Mouse (Mus musculus) hindbrain, embryonic 12.5 days (tissue): Measurements from ENCODE around the gene Ei24. TPM values are rescaled to one million over a fixed set of nuclear protein-coding genes. Genes with fewer than 3 reads are reported as not detected.

Experiments used
- ATAC-seq: fragments of 200-750 bp; cut with Nextera tagmentation; 2 replicates; pipeline ENCODE4 v1.8.0; 2017; ENCODE audit warnings: moderate TSS enrichment; ENCODE audit not compliant: low FRiP score
- H3K27ac ChIP-seq: fragments of 300-500 bp; sonication (generic); 2 replicates; pipeline ENCODE4 v1.5.1; 2016; ENCODE audit warnings: mild to moderate bottlenecking
- H3K27me3 ChIP-seq: fragments of 300-500 bp; sonication (generic); 2 replicates; pipeline ENCODE4 v1.6.1; 2016; ENCODE audit warnings: mild to moderate bottlenecking
- H3K36me3 ChIP-seq: fragments of 300-500 bp; sonication (generic); 2 replicates; pipeline ENCODE4 v1.6.1; 2016; ENCODE audit warnings: mild to moderate bottlenecking
- H3K4me1 ChIP-seq: fragments of 300-500 bp; sonication (generic); 2 replicates; pipeline ENCODE4 v1.6.1; 2016
- H3K4me2 ChIP-seq: fragments of 300-500 bp; sonication (generic); replicated peaks from 2 replicates; pipeline ENCODE4 v1.6.1; 2016; ENCODE audit warnings: mild to moderate bottlenecking
- H3K4me3 ChIP-seq: fragments of 300-500 bp; sonication (generic); 2 replicates; pipeline ENCODE4 v1.5.1; 2016; ENCODE audit warnings: mild to moderate bottlenecking
- H3K9ac ChIP-seq: fragments of 300-500 bp; sonication (generic); 2 replicates; pipeline ENCODE4 v1.6.1; 2016; ENCODE audit warnings: mild to moderate bottlenecking, moderate library complexity
- H3K9me3 ChIP-seq: fragments of 300-500 bp; sonication (generic); replicated peaks from 2 replicates; pipeline ENCODE4 v1.6.1; 2016; ENCODE audit warnings: mild to moderate bottlenecking
- WGBS: fragments of 180-500 bp; shearing (Covaris S2); methylation state at CpG from one replicate; pipeline ENCODE4 v1.1.7; 2016; 5-methylcytosine and 5-hydroxymethylcytosine counted together
- polyA plus RNA-seq: library from polyadenylated mRNA; unstranded; fragments of >200 nt; fragmentation: Nextera tagmentation; extraction: Ambion mirVana; gene quantifications from 2 replicates; pipeline ENCODE4 v1.2.1, GENCODE M21; 2016

Ei24 gene
- 119 TPM in 2 replicates for polyA plus RNA-seq

DNA sequence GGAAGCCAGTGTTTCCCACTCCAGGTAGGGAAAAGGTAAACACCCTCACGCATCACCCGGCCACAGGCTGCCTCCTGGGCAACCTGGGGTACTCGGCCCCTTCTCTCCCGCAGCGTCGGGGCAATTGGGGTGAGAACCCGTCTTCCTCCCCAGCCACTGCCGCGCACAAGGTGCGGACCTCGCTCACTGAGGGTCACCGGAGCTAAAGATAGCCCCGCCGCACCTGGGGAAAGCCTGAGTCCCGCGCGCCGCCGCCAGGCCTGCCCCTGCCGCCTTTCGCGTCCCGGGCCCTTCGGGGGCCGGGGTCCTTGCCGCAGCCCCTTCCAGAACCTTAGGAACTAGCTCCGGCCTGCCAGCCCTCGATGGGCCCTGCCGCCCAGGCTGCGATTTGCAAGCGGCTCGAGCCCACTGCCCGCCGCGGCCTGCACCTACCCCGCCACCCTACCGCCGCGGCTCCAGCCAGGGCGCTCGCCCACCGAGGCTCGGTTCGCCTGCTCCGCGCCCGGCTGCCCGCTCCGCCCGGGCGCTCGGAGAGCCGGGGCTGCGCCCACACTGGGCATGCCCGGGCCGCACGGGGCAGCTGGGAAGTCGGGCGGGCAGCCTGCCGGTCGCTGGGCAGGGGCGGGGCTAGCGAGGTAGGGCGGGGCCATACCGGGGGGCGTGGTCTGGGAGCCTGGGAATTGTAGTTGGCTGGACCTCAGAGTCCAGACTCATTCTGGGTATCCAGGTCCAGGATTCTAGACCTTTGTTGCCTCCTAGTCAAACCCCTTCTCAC lies at the start of gene Ei24:
TSS of gene Ei24 (minus strand) at position 613 of the 775 bp plus-strand sequence.
- under 1% methylated on average over 66 of the region's 66 CpGs for WGBS
- ATAC-seq = peak; percentile 99
- no peaks in the 10 kb centered on the region for H3K27me3 ChIP-seq
- H3K36me3 ChIP-seq = peaks cover 6% of the 10 kb centered on the region
- H3K4me3 ChIP-seq = peak within 1 kb of the TSS; percentile 94
- peak within 1 kb of the TSS; percentile 87 for H3K4me2 ChIP-seq
- H3K9me3 ChIP-seq = no peaks in the 10 kb centered on the region
- H3K27ac ChIP-seq = peak within 1 kb of the TSS; percentile 81
- peaks cover 11% of the 10 kb centered on the region for H3K4me1 ChIP-seq
- H3K9ac ChIP-seq = peak within 1 kb of the TSS; percentile 92

- Histone ChIP-seq H3K27ac (no peak overlapping the region), H3K4me1 (no peaks in the 10 kb centered on the region), H3K4me2 (no peak overlapping the region), H3K4me3 (no peak overlapping the region), H3K9me3 (no peaks in the 10 kb centered on the region), H3K9ac (no peak overlapping the region), H3K36me3 (peaks cover 74% of the 10 kb centered on the region), H3K27me3 (no peaks in the 10 kb centered on the region)
- WGBS = 62% methylated on average over 4 of the region's 4 CpGs
- no peak for ATAC-seq
These were observed 49.2 kb upstream of the Ei24 start for GRCm38 (mm10) chr9:36846346-36846745.

DNA sequence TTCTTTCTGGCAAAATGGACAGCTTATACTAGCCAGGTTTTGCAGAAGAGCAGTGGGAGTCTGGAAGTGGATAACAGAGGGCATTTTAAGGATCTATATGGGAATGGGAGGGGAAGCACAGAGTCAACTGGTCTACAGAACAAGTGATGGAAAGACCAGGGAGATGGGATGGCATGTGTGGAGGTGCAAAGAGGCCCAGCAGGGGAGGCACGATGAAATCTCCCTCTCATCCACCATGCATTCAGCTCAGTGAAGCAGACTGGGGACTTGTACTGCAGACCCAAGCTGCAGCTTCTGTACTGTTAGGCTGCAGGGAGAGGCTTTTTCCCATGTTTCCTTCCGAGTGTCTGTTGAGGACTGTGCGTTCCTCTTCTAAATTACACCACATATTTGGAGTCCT lies 36.7 kb upstream of the Ei24 start:
- Histone ChIP-seq H3K9ac (peak overlapping the region; percentile 88), H3K4me2 (peak overlapping the region; percentile 67), H3K4me3 (peak overlapping the region; percentile 66), H3K4me1 (peaks cover 23% of the 10 kb centered on the region), H3K9me3 (no peaks in the 10 kb centered on the region), H3K27ac (peak overlapping the region; percentile 91), H3K27me3 (no peaks in the 10 kb centered on the region), H3K36me3 (peaks cover 14% of the 10 kb centered on the region)
- ATAC-seq = peak; percentile 21
- WGBS = 19% methylated on average over 3 of the region's 3 CpGs

DNA sequence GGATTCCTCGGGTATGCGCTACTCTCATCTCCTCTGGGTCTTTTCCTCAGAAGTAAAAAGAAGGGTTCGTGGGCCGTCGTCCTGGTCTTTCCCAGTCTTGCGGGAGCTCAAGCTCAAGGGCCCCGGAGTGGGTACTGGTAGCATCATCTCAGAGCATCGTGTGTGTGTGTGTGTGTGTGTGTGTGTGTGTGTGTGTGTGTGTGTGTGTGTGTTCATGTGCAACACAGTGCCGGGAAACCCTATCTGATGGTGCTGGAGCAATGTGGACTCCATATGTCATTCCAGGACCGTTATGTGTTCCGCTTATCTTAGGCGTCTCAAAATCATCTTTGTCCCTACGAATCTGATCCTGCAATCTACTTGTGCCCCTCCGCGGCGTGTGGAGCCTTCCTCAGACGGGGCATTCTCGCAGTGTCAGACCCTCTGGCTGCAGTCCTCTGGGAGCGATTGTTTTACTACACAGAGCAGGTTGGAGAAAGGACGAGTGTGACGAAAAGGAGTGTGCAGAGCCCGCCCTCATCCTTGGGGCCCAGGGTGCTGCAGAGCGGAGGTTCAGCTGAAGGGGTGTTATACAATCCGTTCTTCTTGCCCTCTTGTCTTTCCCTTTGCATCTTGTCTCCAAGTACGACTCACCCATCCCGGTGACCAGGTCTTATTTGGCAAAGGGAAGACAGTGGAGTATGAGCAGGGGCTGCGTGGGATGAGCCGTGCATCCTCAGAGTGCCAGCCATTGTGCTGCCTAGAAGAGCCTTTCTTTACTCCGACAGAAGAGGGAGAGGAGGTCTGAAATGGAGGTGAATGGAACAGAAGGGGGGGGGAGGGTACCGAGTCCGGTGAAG lies 36.1 kb upstream of the Ei24 start:
- Histone ChIP-seq H3K4me1 (peaks cover 23% of the 10 kb centered on the region), H3K4me2 (peak overlapping the region; percentile 67), H3K27me3 (no peaks in the 10 kb centered on the region), H3K9me3 (no peaks in the 10 kb centered on the region), H3K4me3 (peak overlapping the region; percentile 66), H3K9ac (peak overlapping the region; percentile 88), H3K36me3 (peaks cover 12% of the 10 kb centered on the region), H3K27ac (peak overlapping the region; percentile 91)
- WGBS = 2% methylated on average over 31 of the region's 31 CpGs
- peak; percentile 78 for ATAC-seq

GRCm38 (mm10) chr9:36832529-36832928 lies 35.3 kb upstream of the Ei24 start:
- Histone ChIP-seq H3K27me3 (no peaks in the 10 kb centered on the region), H3K4me2 (peak overlapping the region; percentile 67), H3K4me1 (peaks cover 23% of the 10 kb centered on the region), H3K36me3 (peaks cover 12% of the 10 kb centered on the region), H3K9me3 (no peaks in the 10 kb centered on the region), H3K9ac (peak overlapping the region; percentile 88), H3K4me3 (peak overlapping the region; percentile 66), H3K27ac (peak overlapping the region; percentile 91)
- ATAC-seq = peak; percentile 92
- WGBS = 1% methylated on average over 32 of the region's 32 CpGs

DNA sequence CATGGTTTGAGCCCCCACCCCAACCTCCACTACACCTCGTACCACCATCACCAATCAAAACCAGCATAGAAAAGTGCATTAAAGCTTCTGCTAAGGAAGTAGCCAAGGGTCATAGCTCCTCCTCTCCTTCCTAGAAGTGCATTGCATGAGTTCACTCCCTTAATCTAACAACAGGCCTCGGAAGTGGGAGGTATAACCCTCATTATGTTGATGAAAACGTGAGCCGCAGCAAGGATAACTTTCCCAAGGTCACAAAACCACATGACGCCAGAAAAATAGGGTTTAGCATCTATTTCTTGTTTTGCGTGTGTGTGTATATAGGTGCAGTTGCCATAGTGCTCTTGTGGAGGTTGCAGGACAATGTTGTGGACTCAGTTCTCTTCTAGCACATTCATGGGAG lies 34.2 kb upstream of the Ei24 start:
- H3K27ac ChIP-seq = no peak overlapping the region
- no peaks in the 10 kb centered on the region for H3K9me3 ChIP-seq
- no peaks in the 10 kb centered on the region for H3K27me3 ChIP-seq
- peaks cover 23% of the 10 kb centered on the region for H3K4me1 ChIP-seq
- no peak overlapping the region for H3K4me2 ChIP-seq
- H3K36me3 ChIP-seq = peaks cover 6% of the 10 kb centered on the region
- H3K9ac ChIP-seq = no peak overlapping the region
- H3K4me3 ChIP-seq = no peak overlapping the region
- 77% methylated on average over 6 of the region's 6 CpGs for WGBS
- no peak for ATAC-seq

DNA sequence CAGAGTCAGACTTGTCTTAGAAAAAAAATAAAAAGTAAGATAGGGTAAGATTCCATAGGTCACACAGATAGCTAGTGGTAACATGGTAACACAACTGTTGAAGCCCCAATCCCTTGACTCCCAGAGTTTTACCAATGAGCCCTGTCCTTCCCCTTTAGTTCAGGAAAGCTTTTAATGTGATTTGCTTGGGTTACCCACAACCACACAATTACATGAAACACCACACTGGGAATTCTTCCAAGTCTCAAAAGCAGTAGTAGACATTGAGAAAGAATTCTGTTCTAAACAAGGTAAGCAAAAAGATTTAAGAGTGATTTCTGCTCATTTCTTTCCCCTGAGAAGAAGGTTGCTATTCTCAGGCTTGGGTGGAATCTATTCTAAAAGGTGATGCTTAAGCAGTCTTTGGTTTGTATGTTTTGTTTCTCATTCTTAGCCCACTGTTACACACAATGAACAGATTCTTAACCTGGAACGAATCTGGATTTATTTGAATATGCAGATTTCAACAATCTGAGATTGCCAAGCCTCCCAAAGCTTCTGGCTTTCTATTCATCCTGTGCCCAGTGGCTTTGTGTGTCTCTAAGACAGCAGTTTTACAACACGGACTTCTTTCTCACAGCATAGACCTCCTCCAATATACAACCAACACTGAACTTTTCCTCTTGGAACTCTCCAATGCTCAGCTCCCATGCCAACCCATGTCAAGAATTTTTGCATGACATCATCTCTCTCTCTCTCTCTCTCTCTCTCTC lies 29.6 kb upstream of the Ei24 start:
- H3K4me2 ChIP-seq = no peak overlapping the region
- H3K4me3 ChIP-seq = no peak overlapping the region
- H3K9ac ChIP-seq = no peak overlapping the region
- H3K9me3 ChIP-seq = no peaks in the 10 kb centered on the region
- no peak for ATAC-seq
- no peaks in the 10 kb centered on the region for H3K36me3 ChIP-seq
- H3K27me3 ChIP-seq = no peaks in the 10 kb centered on the region
- H3K27ac ChIP-seq = no peak overlapping the region
- peaks cover 15% of the 10 kb centered on the region for H3K4me1 ChIP-seq
- WGBS = 50% methylated on average over 2 of the region's 2 CpGs

GRCm38 (mm10) chr9:36822024-36822423 lies 24.8 kb upstream of the Ei24 start:
- 14% methylated on average over 2 of the region's 2 CpGs for WGBS
- ATAC-seq = peak; percentile 63

GRCm38 (mm10) chr9:36821644-36822000 lies 24.4 kb upstream of the Ei24 start, which contains the start of gene Fez1:
Gene Fez1 (plus strand): TSS chr9:36821864.
- ATAC-seq = peak; percentile 98
- peak within 1 kb of the TSS; percentile 55 for H3K4me2 ChIP-seq
- H3K36me3 ChIP-seq = no peaks in the 10 kb centered on the region
- under 1% methylated on average over 8 of the region's 8 CpGs for WGBS
- peaks cover 17% of the 10 kb centered on the region for H3K4me1 ChIP-seq
- H3K9ac ChIP-seq = peak within 1 kb of the TSS; percentile 54; the same call in 1 of the 2 replicates
- H3K27ac ChIP-seq = peak within 1 kb of the TSS; percentile 98
- no peaks in the 10 kb centered on the region for H3K9me3 ChIP-seq
- H3K4me3 ChIP-seq = peak within 1 kb of the TSS; percentile 31
- H3K27me3 ChIP-seq = no peaks in the 10 kb centered on the region

More at GRCm38 (mm10) chr9:36822024-36822423, 24.8 kb upstream of the Ei24 start:
- no peaks in the 10 kb centered on the region for H3K27me3 ChIP-seq
- H3K4me3 ChIP-seq = peak overlapping the region; percentile 31
- H3K9ac ChIP-seq = peak overlapping the region; percentile 54; the same call in 1 of the 2 replicates
- peak overlapping the region; percentile 55 for H3K4me2 ChIP-seq
- H3K4me1 ChIP-seq = peaks cover 17% of the 10 kb centered on the region
- peak overlapping the region; percentile 98 for H3K27ac ChIP-seq
- no peaks in the 10 kb centered on the region for H3K9me3 ChIP-seq
- H3K36me3 ChIP-seq = no peaks in the 10 kb centered on the region

DNA sequence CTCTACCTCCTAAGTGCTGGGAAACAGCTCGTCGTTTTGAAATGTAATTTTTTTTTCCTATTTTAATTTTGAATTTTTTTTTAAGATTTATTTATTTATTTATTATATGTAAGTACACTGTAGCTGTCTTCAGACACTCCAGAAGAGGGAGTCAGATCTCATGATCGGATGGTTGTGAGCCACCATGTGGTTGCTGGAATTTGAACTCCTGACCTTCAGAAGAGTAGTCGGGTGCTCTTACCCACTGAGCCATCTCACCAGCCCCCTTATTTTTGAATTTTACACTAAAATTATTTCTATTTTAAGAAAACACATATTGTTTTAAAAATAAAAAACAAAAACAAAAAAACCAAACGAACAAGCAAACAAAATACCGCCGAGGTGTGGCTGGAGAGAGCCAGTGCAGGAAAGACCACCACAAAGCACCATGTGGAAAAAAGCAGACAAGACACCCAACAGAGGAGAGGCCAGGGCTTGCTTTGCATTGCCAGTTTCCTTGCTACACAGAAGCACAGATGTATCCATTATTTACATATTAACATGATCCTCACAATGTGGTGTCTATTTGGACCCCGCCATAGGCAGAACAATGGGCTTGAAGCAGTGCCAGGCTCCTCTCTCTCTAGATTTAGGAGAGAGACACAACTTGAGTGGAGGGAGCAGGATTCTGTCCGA lies 23.9 kb upstream of the Ei24 start:
- H3K36me3 ChIP-seq = no peaks in the 10 kb centered on the region
- ATAC-seq = peak; percentile 88
- H3K27me3 ChIP-seq = no peaks in the 10 kb centered on the region
- H3K4me3 ChIP-seq = peak overlapping the region; percentile 31; the same call in 1 of the 2 replicates
- WGBS = 21% methylated on average over 9 of the region's 9 CpGs
- peak overlapping the region; percentile 55 for H3K4me2 ChIP-seq
- peaks cover 17% of the 10 kb centered on the region for H3K4me1 ChIP-seq
- no peak overlapping the region for H3K9ac ChIP-seq
- no peaks in the 10 kb centered on the region for H3K9me3 ChIP-seq
- H3K27ac ChIP-seq = peak overlapping the region; percentile 98

DNA sequence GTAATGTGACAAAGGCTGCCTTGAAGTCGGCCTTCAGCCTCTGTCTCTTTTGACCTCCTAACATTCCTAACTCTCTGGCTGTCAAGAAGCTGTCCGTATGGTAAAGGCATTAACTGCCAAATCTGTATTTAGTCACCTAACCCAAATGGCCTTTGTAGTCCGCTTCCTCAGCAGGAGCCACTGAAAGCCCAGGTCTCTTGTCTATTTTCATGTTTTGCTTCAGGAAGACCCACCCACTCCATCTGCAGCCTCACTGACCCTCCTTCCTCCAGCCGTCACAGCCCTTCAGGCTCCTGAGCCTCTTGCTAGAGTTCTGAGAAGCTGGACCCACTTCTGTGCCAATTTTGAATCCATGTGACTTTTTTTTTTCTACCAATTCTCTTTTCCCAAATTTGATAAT lies 21.7 kb upstream of the Ei24 start:
- Histone ChIP-seq H3K36me3 (no peaks in the 10 kb centered on the region), H3K9ac (no peak overlapping the region), H3K27me3 (no peaks in the 10 kb centered on the region), H3K27ac (no peak overlapping the region), H3K4me3 (no peak overlapping the region), H3K4me2 (no peak overlapping the region), H3K4me1 (peaks cover 17% of the 10 kb centered on the region), H3K9me3 (no peaks in the 10 kb centered on the region)
- ATAC-seq = no peak
- WGBS = 48% methylated on average over 4 of the region's 4 CpGs
